Mouse (Mus musculus): Measurements from ENCODE around the gene Lifr.

Lifr gene

GRCm38 (mm10) chr15:7080916-7081626, 9.3 kb upstream of the Lifr start:
- DNase-seq (ENCODE audit: low spot score), result no peak

DNA sequence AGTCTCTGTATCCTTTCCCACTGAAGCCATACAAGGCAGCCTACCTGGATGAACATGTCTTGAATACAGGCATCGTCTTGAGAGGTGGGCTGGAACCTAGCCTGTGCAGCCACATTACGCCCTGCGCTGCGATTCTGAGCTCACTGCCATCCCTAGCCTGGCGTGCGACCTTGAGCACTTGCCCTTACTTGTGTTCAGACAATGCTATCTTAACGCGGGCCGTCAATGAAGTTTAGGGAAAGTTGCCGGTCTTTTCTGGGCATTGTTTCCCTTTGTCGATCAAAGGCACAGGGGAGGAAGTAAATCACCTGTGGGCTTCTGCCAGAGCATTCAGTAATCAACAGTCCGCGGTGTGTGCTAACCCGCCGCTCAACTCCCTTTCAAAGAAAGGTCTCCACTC, 8.6 kb upstream of the Lifr start:
- no peak for DNase-seq (ENCODE audit: low spot score)

GRCm38 (mm10) chr15:7082901-7083300, 7.5 kb upstream of the Lifr start:
- no peak for DNase-seq (ENCODE audit: low spot score)

DNA sequence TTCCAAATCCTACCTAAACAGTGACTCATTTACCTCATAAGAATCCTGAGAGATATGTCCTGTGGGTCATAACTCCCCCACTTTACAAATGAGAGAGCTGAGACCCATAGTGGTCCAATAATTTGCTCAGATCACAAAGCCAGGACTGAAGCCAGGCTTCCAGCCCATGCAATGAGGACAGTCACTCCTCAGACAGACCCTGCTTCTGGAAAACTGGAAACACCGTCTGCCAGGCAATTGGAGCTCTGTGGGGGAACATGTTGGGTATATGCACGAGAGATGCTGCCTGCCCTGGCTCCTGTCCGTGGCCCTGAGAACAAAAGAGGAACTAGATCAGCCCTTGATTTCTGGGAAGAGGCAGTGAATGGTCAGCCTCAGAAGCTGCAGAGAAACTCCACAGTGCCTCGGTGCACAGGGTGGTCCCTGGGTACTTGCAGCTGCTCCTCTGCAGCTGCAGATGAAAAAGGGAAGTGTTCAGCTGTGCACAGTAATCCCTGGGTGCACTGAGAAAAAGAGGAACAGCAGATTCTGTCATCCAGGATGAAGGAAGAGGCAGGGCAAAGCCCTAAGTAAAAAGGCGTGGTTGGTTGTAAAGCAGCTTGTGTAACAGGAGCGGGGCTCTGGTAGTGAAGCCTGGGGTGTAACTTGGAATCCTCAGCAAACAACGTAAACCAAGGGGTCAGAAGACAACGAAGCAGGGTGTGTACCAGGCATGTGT, 5.5 kb upstream of the Lifr start:
- DNase-seq (ENCODE audit: low spot score), result no peak

DNA sequence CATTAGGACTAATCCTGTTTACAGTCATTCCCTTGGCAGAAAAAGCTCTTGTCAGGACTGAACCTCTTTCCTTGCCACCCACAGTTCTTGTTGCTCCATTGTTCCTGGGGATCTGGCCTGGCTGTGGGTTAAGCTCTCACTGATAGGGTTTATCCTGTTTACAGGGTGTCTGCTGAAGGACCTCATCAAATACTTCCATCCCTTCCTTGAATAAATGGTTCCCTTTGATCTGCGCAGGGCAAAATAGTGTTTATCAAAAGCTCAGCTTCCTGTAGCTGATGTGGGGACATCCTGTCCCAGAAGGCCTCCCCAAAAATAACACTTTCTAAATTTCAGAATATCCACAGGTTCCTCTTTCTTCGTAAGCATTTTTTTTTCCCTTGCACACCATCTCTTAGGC, 1.7 kb upstream of the Lifr start:
- no peak for DNase-seq (ENCODE audit: low spot score)

DNA sequence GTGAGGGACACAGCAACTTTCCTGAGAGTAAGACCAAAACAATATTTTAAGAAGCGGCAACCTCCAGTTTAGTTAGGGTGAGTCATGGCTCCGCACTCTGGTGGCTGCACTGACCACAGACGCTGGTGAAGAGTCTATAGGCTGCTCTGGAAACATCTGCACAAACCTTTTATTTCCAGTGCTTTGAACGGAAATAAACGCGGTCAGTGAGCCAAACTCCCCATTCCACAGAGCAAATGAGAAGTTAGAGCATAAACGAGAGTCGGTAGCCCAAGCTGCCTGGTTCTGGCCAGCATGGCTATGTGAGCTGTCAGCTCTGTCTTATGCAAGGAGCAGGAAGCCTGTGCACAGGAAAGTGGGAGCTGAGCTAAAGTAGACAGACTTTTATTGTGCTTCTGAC, 1.9 kb downstream of the Lifr start:
- peak; percentile 43 for DNase-seq (ENCODE audit: low spot score)

GRCm38 (mm10) chr15:7099406-7099805, 9.0 kb downstream of the Lifr start:
- no peak for DNase-seq (ENCODE audit: low spot score)

- no peak for DNase-seq (ENCODE audit: low spot score)
Measured at GRCm38 (mm10) chr15:7100226-7100625, 9.8 kb downstream of the Lifr start.

DNA sequence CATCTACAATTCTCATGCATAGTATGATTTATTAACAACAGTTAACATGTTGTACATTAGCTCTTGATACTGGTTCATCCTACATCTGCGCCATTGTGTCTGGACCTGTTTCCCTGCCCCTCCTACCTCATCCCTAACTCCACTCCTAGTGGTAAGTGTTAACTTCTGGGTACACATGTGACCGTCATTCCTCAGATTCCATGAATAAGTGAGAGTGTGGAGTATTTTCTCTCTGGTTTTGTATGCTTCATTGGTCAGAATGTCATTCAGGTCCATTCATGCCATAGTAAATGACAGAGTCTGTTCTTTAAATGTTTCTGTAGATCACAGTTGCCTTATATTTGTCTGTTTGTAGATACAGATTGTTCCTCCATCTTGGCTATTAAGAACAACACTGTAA, 12.6 kb downstream of the Lifr start:
- DNase-seq (ENCODE audit: low spot score), result no peak

DNA sequence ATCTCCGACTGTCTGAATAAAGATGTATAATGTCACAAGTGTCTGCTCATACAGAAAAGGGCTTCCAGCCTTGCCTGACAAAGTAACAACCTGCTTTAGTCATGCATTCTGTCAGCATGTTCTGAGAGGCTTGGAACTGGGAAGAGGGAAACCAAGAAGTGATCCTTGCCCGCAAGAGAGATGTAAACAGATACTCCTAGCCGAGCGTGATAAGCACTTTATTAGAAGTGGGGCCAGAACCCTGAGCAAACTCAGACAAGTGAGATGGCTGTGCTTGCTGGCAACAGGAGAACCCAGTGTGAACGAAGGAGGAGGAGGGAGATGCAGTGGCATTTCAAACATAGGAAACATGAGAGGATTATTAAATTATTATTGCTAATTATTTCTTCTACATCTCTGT, 14.8 kb downstream of the Lifr start:
- no peak for DNase-seq (ENCODE audit: low spot score)

- DNase-seq (ENCODE audit: low spot score), result no peak
Measured at GRCm38 (mm10) chr15:7108160-7108559, 17.7 kb downstream of the Lifr start.

GRCm38 (mm10) chr15:7112227-7112907, 22.0 kb downstream of the Lifr start:
- no peak for DNase-seq (ENCODE audit: low spot score)

GRCm38 (mm10) chr15:7113906-7114305, 23.5 kb downstream of the Lifr start:
- DNase-seq (ENCODE audit: low spot score), result no peak

DNA sequence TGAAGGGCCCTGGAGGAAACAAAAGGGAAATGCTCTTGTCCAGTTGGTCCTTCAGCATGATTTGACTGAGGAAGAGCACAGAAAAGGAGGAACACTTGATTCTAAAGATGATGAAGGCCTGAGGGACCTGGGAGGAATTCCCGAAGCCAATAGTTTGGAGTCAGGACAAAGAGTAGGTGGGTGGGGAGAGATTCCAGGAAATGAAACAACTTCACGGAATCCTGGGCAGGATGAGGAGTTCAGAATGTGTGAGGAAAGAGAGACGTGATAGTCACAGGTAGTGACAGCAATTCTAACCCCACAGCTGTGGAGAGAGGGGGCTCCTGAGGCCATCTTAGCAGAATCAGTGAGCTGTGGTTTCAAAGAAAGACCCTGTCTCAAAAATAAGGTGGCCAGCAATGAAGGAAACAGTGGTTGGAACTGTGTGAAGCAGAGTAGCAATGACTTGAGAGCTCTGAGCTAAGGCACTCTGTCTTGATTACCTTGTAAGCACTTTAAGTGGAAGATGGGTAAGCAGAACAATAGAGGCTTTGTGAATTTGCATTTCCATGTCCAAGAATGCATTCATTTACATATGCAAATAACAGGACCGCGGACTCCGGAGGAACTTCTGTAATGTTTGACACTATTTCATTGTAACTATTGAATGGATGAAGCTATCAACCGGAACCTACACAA, 25.1 kb downstream of the Lifr start:
- DNase-seq (ENCODE audit: low spot score), result no peak

DNA sequence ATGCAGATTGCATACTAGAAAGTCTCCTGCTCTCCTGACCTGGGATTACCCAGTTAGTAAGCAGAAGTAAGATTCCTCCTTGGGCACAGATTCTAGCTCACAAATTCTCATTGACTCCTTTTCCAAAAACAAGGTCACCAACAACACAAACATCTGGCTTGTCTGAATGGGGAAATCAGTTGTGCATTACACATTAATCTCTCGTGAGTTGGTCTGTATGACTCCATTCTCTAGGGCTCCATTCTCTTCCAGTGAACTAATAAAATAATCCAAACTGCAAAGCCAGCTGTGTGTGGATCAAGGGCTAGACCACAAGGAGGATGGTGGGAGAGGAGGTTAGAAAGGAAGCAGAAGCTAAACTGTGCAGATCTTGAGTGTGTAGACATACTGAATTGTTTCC, 25.8 kb downstream of the Lifr start:
- DNase-seq (ENCODE audit: low spot score), result no peak

DNA sequence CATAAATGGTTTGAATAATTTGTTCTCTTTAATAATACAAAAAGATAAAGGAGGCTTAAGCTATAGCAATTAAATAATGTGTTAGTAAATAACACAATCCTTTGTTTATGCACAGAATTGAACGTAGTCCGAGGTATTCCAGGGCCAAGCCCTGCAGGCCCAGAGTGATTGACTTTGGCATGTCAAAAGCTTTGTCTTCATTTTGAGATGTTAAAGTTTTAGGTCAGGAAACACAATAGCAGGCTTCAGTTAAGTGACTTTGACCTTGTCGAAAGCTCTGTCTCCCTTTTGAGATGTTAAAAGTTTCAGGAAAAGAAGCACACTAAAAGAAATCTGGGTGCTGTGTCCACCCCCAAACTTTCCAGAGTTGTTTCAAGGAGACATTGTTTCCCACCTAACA, 26.3 kb downstream of the Lifr start:
- no peak for DNase-seq (ENCODE audit: low spot score)

DNA sequence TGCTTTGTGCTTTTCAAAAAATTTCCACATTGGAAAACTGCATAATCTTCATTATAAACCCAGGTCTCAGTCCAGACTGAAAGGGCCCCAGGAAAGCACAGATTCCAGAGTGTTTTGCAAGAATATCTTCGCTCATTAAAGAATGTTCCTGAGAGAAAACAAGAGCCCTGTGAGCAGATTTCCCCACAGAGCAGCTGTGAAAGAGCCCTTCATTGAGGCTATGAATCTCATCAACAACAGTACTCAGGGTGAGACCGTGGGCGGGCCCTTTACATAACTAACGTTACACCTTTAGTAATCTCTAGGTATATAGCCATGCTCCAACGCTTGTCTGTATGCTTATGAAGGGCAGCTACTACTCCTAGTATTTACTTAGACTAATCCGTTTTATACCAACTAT, 27.5 kb downstream of the Lifr start:
- DNase-seq (ENCODE audit: low spot score), result no peak

DNA sequence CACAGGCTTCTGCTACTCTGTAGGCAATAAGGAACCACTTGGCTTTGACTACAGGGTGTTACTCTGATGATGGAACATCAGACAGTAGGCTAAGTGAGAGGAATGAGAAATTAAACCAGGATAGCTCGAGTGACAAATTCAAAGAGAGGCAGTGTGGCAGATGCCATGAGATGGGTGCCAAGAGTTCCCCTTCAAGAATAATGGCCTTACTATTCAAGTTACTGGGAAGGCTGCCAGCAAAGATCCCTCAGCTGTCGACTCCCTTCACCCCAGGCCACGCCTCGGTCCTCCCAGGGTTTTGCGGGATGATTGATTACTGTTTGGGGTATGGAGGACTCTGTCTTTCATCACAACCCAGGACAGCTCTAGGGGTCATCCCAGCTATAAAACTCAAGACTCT, 28.4 kb downstream of the Lifr start:
- DNase-seq (ENCODE audit: low spot score), result peak; percentile 42

- no peak for DNase-seq (ENCODE audit: low spot score)
Measured at GRCm38 (mm10) chr15:7119930-7120512, 29.6 kb downstream of the Lifr start.

- DNase-seq (ENCODE audit: low spot score), result no peak
Measured at GRCm38 (mm10) chr15:7123781-7124450, 33.5 kb downstream of the Lifr start.

DNA sequence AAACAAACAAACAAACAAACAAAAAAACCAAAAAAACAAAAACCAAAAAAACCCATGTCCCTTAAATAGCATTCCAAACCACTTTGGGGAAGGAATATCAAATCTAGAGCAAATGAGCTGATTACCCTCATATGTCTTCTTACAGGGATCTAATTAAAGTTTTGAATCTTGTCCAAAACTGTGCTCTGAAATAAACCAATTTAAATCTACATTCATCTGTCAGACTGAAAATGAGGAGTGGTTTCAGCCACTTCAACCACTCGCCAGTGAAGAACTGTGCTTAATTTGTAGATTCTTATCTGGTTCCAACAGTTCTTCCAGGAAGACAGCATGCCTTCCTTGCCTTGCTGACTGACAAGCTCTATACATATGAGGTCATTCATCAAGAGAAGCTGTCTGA, 35.8 kb downstream of the Lifr start:
- DNase-seq (ENCODE audit: low spot score), result no peak

DNA sequence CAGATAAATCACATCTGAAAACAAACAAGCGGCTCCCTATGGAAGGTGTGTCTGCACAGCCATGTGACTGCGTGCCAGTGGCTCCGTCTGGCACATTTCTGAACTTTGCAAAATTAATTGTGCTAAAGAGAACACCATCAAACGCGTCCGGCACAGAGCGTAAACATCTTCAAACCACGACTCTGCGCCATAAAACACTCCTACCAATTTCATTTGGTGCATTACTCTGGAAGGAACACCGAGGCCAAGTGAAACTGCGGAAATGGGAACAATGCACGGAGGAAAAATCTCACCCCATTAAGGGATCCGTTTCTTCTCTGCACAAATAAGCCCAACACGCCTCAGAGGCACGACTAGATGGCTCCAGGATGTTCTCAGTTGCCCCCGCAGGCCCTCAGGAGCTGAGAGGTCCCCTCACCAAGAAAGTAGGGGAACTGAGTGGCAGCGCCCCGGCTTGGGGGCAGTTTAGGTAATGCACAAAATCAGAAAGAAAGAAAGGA, 38.3 kb downstream of the Lifr start:
- DNase-seq (ENCODE audit: low spot score), result peak; percentile 36
